In genomic region chr6:140147711-140148110, GRCm38 (mm10) we compare ENCODE assay signal across 9 mouse cellular contexts.
DNase-seq lines count a peak whose midpoint lies in the region; ATAC-seq and TF ChIP-seq lines count a peak whose summit lies in the region.
"Had no signal": no experiment of that assay in that cellular context is flagged by ENCODE, and none has a peak within 500 bp of the region (broad histone marks: within the 10 kb centered on the region; RNA-seq: fewer than 3 reads in every experiment).

No protein-coding gene starts in this region.

- peak; percentile 90 for ATAC-seq in intestine, embryonic 15.5 days
- ATAC-seq in stomach, postnatal 0 days (ENCODE audit: low FRiP score, low TSS enrichment) = peak; percentile 74; the same call in 1 of the 2 replicates

- H3K9ac ChIP-seq in intestine, embryonic 15.5 days = no peak overlapping the region
- H3K9ac ChIP-seq in stomach, postnatal 0 days (ENCODE audit: low read length) = no peak overlapping the region
- H3K9ac ChIP-seq: lung, embryonic 14.5 days had no signal

- H3K27ac ChIP-seq in intestine, embryonic 15.5 days = no peak overlapping the region
- no peak overlapping the region for H3K27ac ChIP-seq in stomach, postnatal 0 days (replicated peaks)

- DNase-seq in urinary bladder, adult 18-20 months (ENCODE audit: low spot score in 2 of 2) = peak; percentile 18 to 50
- DNase-seq in urinary bladder, postnatal 4 days (ENCODE audit: low spot score in 2 of 2) = no peak
- DNase-seq in cerebellum, postnatal 36 days = peak; percentile 14 to 28
- peak; percentile 33 for DNase-seq in stomach, postnatal 0 days (ENCODE audit: low spot score)
- DNase-seq in left cerebral cortex, adult 9 months (ENCODE audit: low spot score in 2 of 2) = no peak
- no peak for DNase-seq in left cerebral cortex, adult 18-20 months (ENCODE audit: low spot score in 2 of 2)
- no peak for DNase-seq in left cerebral cortex, adult 8-10 months (ENCODE audit: low spot score in 2 of 2)
- DNase-seq: lung, embryonic 14.5 days had no signal

- WGBS in intestine, embryonic 15.5 days = 45% methylated on average over 6 of the region's 6 CpGs
- WGBS in stomach, postnatal 0 days = 43% methylated on average over 6 of the region's 6 CpGs

- TF ChIP-seq EP300 in stomach, postnatal 0 days (optimal IDR thresholded peaks at IDR 0.05) = no peak

- no peaks in the 10 kb centered on the region for H3K36me3 ChIP-seq in intestine, embryonic 15.5 days
- no peaks in the 10 kb centered on the region for H3K36me3 ChIP-seq in stomach, postnatal 0 days (ENCODE audit: control insufficient read depth, insufficient read depth, low read length)

- no peak overlapping the region for H3K4me3 ChIP-seq in intestine, embryonic 15.5 days (replicated peaks)
- no peak overlapping the region for H3K4me3 ChIP-seq in stomach, postnatal 0 days (ENCODE audit: low read depth, low read length)

- H3K9me3 ChIP-seq in intestine, embryonic 15.5 days = no peaks in the 10 kb centered on the region
- no peaks in the 10 kb centered on the region for H3K9me3 ChIP-seq in stomach, postnatal 0 days (ENCODE audit: control insufficient read depth, low read length)

- no peaks in the 10 kb centered on the region for H3K27me3 ChIP-seq in intestine, embryonic 15.5 days (replicated peaks)
- H3K27me3 ChIP-seq in stomach, postnatal 0 days (ENCODE audit: control insufficient read depth, insufficient read depth, low read length) = no peaks in the 10 kb centered on the region

- TF ChIP-seq CTCF in stomach, postnatal 0 days (IDR thresholded peaks at IDR 0.05; ENCODE audit: low read depth) = no peak

- H3K4me1 ChIP-seq in intestine, embryonic 15.5 days (replicated peaks) = peaks cover 3% of the 10 kb centered on the region; the same call in 1 of the 2 replicates
- H3K4me1 ChIP-seq in stomach, postnatal 0 days (replicated peaks; ENCODE audit: control insufficient read depth, insufficient read depth) = no peaks in the 10 kb centered on the region

- H3K4me2 ChIP-seq in intestine, embryonic 15.5 days (replicated peaks) = no peak overlapping the region
- H3K4me2 ChIP-seq in stomach, postnatal 0 days (replicated peaks; ENCODE audit: low read depth) = no peak overlapping the region
- H3K4me2 ChIP-seq: lung, embryonic 14.5 days had no signal

Comparison
In these comparisons a context has a peak if more than half of its experiments do, and no peak if none do; other contexts are left out.
1. DNase-seq: peak in urinary bladder, adult 18-20 months (2 of 2), cerebellum, postnatal 36 days (2 of 2) and stomach, postnatal 0 days (single experiment); none in urinary bladder, postnatal 4 days (0 of 2), left cerebral cortex, adult 9 months (0 of 2), left cerebral cortex, adult 18-20 months (0 of 2) and left cerebral cortex, adult 8-10 months (0 of 2).